ENCODE assay signal across 12 mouse cellular contexts in genomic region chr17:86532783-86533548, GRCm38 (mm10). TPM values are rescaled to one million over a fixed set of nuclear protein-coding genes. Genes with fewer than 3 reads are reported as not detected.
DNase-seq lines count a peak whose midpoint lies in the region.
"Had no signal": no experiment of that assay in that cellular context is flagged by ENCODE, and none has a peak within 500 bp of the region (broad histone marks: within the 10 kb centered on the region; RNA-seq: fewer than 3 reads in every experiment).

No protein-coding gene starts in this region.

- peak; percentile 88 for DNase-seq in heart, adult 11 months
- DNase-seq in heart, adult 8-10 months (ENCODE audit: low spot score) = no peak
- DNase-seq in kidney, postnatal 25 days = peak; percentile 60 to 66
- DNase-seq in kidney, adult 11 months = no peak
- DNase-seq in adipocyte (ENCODE audit: low spot score) = peak; percentile 62
- peak; percentile 74 to 83 for DNase-seq in lung, adult 18-20 months
- no peak for DNase-seq in cerebellum, postnatal 36 days
- DNase-seq in left cerebral cortex, adult 18-20 months (ENCODE audit: low spot score in 2 of 2) = no peak
- DNase-seq: right cerebral cortex, postnatal 4 days had no signal

RNA-seq across cellular contexts. Expression of gene Gm10309, which starts 27.9 kb away (rescaled TPM):
- not detected for total RNA-seq in heart, adult 8-10 months (2022)
- total RNA-seq in left cerebral cortex, adult 18-20 months (2021) = not detected
- total RNA-seq: common myeloid progenitor, adult 5-6 weeks; left cerebral cortex, adult 8-10 months; megakaryocyte, adult 5-6 weeks had no signal

Comparison
In these comparisons a context has a peak if more than half of its experiments do, and no peak if none do; other contexts are left out.
1. DNase-seq: peak in heart, adult 11 months (single experiment), kidney, postnatal 25 days (2 of 2), adipocyte (single experiment) and lung, adult 18-20 months (2 of 2); none in heart, adult 8-10 months (single experiment), kidney, adult 11 months (single experiment), cerebellum, postnatal 36 days (0 of 2) and left cerebral cortex, adult 18-20 months (0 of 2).